Mouse (Mus musculus) intestine, embryonic 16.5 days (tissue): ENCODE data around the gene Gm11096. TPM values are rescaled to one million over a fixed set of nuclear protein-coding genes. Genes with fewer than 3 reads are reported as not detected.

Source experiments
- ATAC-seq: fragments of 200-750 bp; cut with Nextera tagmentation; 2 replicates; pipeline ENCODE4 v1.8.0; 2017; ENCODE audit warnings: moderate TSS enrichment, moderate library complexity
- H3K27ac ChIP-seq: fragments of 300-500 bp; sonication (generic); 2 replicates; pipeline ENCODE4 v1.5.1; 2014; ENCODE audit warnings: mild to moderate bottlenecking, low read length
- H3K27me3 ChIP-seq: fragments of 300-500 bp; sonication (generic); replicated peaks from 2 replicates; pipeline ENCODE4 v1.6.1; 2014; ENCODE audit warnings: low read length, control low read depth, mixed read lengths; ENCODE audit not compliant: control insufficient read depth, insufficient read depth
- H3K36me3 ChIP-seq: fragments of 300-500 bp; sonication (generic); 2 replicates; pipeline ENCODE4 v1.6.1; 2014; ENCODE audit warnings: low read length, control low read depth; ENCODE audit not compliant: control insufficient read depth, insufficient read depth
- H3K4me1 ChIP-seq: fragments of 300-500 bp; sonication (generic); 2 replicates; pipeline ENCODE4 v1.6.1; 2014; ENCODE audit warnings: low read length, control low read depth, mixed read lengths; ENCODE audit not compliant: control insufficient read depth, insufficient read depth
- H3K4me2 ChIP-seq: fragments of 300-500 bp; sonication (generic); 2 replicates; pipeline ENCODE4 v1.6.1; 2014; ENCODE audit warnings: low read depth, low read length, control low read depth
- H3K4me3 ChIP-seq: fragments of 300-500 bp; sonication (generic); 2 replicates; pipeline ENCODE4 v1.5.1; 2014; ENCODE audit warnings: mild to moderate bottlenecking, low read length
- H3K9ac ChIP-seq: fragments of 300-500 bp; sonication (generic); 2 replicates; pipeline ENCODE4 v1.6.1; 2014; ENCODE audit warnings: low read depth, low read length
- H3K9me3 ChIP-seq: fragments of 300-500 bp; sonication (generic); 2 replicates; pipeline ENCODE4 v1.6.1; 2016; ENCODE audit warnings: low read length, control low read depth; ENCODE audit not compliant: control insufficient read depth
- WGBS: fragments of 180-500 bp; shearing (Covaris S2); extraction: QIAGEN DNeasy Blood & Tissue Kit; methylation state at CpG from one replicate; pipeline ENCODE4 v1.1.7; 2014; 5-methylcytosine and 5-hydroxymethylcytosine counted together
- polyA plus RNA-seq: library from polyadenylated mRNA; unstranded; fragments of >200 nt; fragmentation: Nextera tagmentation; extraction: Ambion mirVana; gene quantifications from 2 replicates; pipeline ENCODE4 v1.2.1, GENCODE M21; 2015

The Gm11096 gene
- polyA plus RNA-seq, 1 experiment from 2014 or later = not detected

DNA sequence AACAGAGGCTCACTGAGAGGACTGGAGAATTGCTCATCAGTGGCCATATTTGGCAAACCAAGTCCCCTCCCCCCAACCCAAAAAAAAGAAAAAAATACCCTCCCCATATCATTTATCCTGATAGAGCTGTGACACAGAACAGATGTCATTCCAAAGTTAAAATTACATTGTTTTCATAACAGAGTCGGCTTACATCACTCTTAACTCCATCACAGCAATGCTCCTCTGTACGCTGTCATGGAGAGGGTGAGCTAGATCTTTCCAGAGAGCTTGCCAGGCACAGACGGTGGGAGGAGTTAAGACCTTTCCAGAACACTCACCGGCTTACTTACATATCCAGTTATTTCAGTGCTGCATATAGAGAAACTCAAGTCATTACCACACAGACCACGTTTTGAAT lies 27.4 kb downstream of the Gm11096 start:
- no peak overlapping the region for H3K9ac ChIP-seq
- no peak overlapping the region for H3K27ac ChIP-seq

GRCm38 (mm10) chr17:81473363-81473762 lies 31.8 kb downstream of the Gm11096 start:
- Histone ChIP-seq H3K4me2 (no peak overlapping the region), H3K27ac (no peak overlapping the region), H3K9ac (no peak overlapping the region), H3K9me3 (no peaks in the 10 kb centered on the region), H3K27me3 (no peaks in the 10 kb centered on the region), H3K4me3 (no peak overlapping the region), H3K36me3 (no peaks in the 10 kb centered on the region), H3K4me1 (peaks cover 3% of the 10 kb centered on the region; the same call in 1 of the 2 replicates)
- ATAC-seq = no peak
- 73% methylated on average over 3 of the region's 3 CpGs for WGBS

More for the DNA sequence above, 27.4 kb downstream of the Gm11096 start:
- 60% methylated on average over 5 of the region's 5 CpGs for WGBS
- Histone ChIP-seq H3K9me3 (no peaks in the 10 kb centered on the region), H3K27me3 (no peaks in the 10 kb centered on the region), H3K4me1 (peaks cover 3% of the 10 kb centered on the region; the same call in 1 of the 2 replicates), H3K36me3 (no peaks in the 10 kb centered on the region), H3K4me2 (no peak overlapping the region), H3K4me3 (no peak overlapping the region)
- peak; percentile 56; the same call in 1 of the 2 replicates for ATAC-seq

GRCm38 (mm10) chr17:81477420-81477819 lies 35.9 kb downstream of the Gm11096 start:
- no peaks in the 10 kb centered on the region for H3K36me3 ChIP-seq
- no peak overlapping the region for H3K4me2 ChIP-seq
- no peak overlapping the region for H3K4me3 ChIP-seq
- no peak overlapping the region for H3K9ac ChIP-seq
- no peaks in the 10 kb centered on the region for H3K4me1 ChIP-seq
- no peaks in the 10 kb centered on the region for H3K27me3 ChIP-seq
- 74% methylated on average over 1 of the region's 1 CpGs for WGBS
- H3K9me3 ChIP-seq = no peaks in the 10 kb centered on the region
- no peak overlapping the region for H3K27ac ChIP-seq
- ATAC-seq = no peak

GRCm38 (mm10) chr17:81479807-81480206 lies 38.2 kb downstream of the Gm11096 start:
- no peak overlapping the region for H3K4me3 ChIP-seq
- H3K27me3 ChIP-seq = no peaks in the 10 kb centered on the region
- no peaks in the 10 kb centered on the region for H3K9me3 ChIP-seq
- no peak overlapping the region for H3K27ac ChIP-seq
- no peaks in the 10 kb centered on the region for H3K36me3 ChIP-seq
- H3K4me2 ChIP-seq = no peak overlapping the region
- WGBS = 59% methylated on average over 4 of the region's 4 CpGs
- H3K9ac ChIP-seq = no peak overlapping the region
- no peaks in the 10 kb centered on the region for H3K4me1 ChIP-seq
- ATAC-seq = no peak

DNA sequence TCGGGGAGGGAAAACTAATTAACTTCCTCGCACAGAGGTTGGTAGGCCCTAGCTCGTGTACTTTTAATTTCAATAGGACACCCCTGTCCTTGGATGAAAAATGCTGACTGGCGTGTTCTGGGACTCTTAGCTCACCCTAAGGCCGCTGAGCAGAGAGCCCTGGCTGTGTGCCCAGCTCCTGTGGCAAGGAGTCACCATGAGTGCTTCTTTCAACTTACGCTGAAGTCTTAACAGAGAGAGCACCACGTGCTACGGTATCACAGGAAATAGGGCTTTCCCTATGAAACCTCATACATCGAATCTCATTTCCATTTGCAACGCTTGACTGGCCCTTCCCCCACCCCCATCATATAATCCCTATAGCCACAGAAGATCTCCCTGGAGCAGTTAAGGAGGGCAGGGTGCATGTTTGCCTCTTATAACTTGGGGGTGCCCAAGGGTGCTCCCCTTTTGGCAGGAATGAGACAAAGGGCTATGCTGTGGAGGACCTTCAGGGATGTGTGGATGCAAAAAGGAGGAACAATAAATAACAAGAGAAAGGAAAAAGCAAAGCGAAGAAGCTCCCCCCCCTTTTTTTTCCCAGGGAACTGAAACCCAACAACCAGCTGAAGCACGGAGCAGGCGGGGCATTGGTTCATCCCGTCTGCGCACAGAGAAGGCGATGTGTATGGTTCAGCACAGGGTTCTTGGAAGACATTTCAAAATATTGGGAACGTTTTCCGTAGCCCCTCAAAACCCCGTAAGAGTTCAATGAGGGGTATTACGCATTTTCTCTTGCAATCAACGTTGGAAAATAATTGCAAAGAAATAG lies 39.0 kb downstream of the Gm11096 start:
- no peaks in the 10 kb centered on the region for H3K27me3 ChIP-seq
- H3K4me2 ChIP-seq = no peak overlapping the region
- no peak overlapping the region for H3K27ac ChIP-seq
- H3K4me1 ChIP-seq = no peaks in the 10 kb centered on the region
- WGBS = 71% methylated on average over 21 of the region's 21 CpGs
- ATAC-seq = peak; percentile 60
- H3K9me3 ChIP-seq = no peaks in the 10 kb centered on the region
- H3K4me3 ChIP-seq = no peak overlapping the region
- H3K9ac ChIP-seq = no peak overlapping the region
- no peaks in the 10 kb centered on the region for H3K36me3 ChIP-seq

DNA sequence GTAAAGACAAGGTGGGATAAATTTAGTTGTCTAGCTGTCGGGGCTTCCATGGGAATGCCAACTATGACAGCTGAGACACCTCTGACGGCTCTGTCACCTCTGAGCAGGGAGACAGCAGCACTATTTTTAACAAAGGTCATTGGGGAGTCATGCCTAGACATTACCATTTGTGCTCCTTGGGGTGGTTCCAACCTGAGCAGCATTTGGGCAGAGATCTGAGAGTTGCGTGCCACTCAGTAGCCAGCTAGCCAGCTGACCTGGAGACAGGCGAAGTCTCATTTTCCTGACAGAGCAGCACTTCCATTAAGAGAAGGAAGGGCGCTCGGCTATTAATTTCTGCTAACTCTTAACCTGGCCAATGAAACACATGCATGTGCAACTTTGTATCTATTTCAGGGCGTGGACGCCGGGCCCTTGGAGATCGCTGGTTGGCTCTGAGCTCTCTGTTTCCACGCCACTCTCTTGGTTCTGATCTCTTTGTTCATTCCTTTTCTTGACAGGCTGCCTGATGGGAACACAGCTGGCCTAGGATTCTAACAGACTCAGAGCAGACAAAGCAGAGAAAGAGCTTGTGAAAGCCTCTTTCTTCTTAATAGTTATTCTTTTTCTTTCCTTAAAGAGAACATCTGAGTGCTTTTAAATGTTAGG lies 40.4 kb downstream of the Gm11096 start:
- Histone ChIP-seq H3K4me2 (no peak overlapping the region), H3K36me3 (no peaks in the 10 kb centered on the region), H3K27ac (no peak overlapping the region), H3K4me3 (no peak overlapping the region), H3K9me3 (no peaks in the 10 kb centered on the region), H3K4me1 (no peaks in the 10 kb centered on the region), H3K9ac (no peak overlapping the region), H3K27me3 (no peaks in the 10 kb centered on the region)
- ATAC-seq = no peak
- 83% methylated on average over 11 of the region's 11 CpGs for WGBS

DNA sequence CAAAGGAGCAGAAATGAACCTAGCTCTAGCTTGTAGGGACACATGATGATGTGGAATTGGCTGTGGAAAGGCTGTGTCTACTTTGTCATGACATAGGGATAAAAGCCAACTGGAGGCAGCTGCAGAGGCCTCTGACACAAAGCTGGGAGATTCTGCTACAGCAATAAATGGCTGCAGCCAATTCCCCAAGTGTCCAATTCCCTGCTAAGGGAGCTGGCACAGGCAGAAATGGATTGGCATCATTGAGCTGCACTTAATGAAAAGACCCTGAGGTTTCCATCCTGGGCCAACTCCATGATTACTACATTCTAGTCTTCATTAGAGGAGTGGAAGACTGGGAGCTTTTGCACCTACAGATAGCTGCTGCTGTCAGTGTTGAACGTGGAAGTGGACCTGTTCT lies 44.8 kb downstream of the Gm11096 start:
- 91% methylated on average over 1 of the region's 1 CpGs for WGBS
- H3K4me1 ChIP-seq = no peaks in the 10 kb centered on the region
- no peaks in the 10 kb centered on the region for H3K9me3 ChIP-seq
- no peaks in the 10 kb centered on the region for H3K36me3 ChIP-seq
- H3K27ac ChIP-seq = no peak overlapping the region
- no peaks in the 10 kb centered on the region for H3K27me3 ChIP-seq
- no peak overlapping the region for H3K9ac ChIP-seq
- H3K4me3 ChIP-seq = no peak overlapping the region
- ATAC-seq = no peak
- H3K4me2 ChIP-seq = no peak overlapping the region
